Mouse (Mus musculus) heart, adult 18-20 months (tissue): Measurements from ENCODE around the gene Gm10428. TPM values are rescaled to one million over a fixed set of nuclear protein-coding genes. Genes with fewer than 3 reads are reported as not detected.
"Not testable (repeated sequence)": the region's sequence is repeated elsewhere in the genome, so short reads cannot be mapped to it uniquely, and the experiment has no call there.

Experiments used
- DNase-seq, 2 experiments: peaks; one replicate each; pipeline ENCODE4 v3.0.0; 2021 to 2022; ENCODE audit warnings: mixed read lengths in 1 of 2
- long read RNA-seq, 2 experiments: library from polyadenylated mRNA; stranded (forward); transcript quantifications; one replicate each; pipeline ENCODE4 v2.0.0; 2021
- total RNA-seq, 2 experiments: library from RNA; stranded (reverse); gene quantifications; 2 replicates each; pipeline ENCODE4 v1.2.3; 2021

Gm10428 gene
- not detected for total RNA-seq
- long read RNA-seq, experiment 1, result 0 reads
- long read RNA-seq, experiment 2, result 0 reads

DNA sequence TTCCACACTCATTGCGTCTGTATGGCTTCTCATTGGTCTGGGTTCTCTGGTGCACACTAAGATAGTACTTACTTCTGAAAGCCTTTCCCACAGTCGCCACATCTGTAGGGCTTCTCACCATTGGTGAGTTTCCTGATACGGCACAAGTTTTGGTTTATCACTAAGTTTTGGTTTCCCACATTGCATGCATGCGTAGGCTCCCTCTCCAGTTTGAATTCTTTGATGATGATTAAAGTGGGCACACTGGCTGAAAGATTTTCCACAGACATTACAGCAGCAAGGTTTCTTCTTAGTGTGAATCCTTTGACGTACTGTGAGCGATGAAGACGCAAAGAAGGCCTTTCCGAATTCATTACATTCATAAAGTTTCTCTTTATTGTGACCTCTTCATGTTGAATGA, at the start of gene Gm10428:
Gene Gm10428 (plus strand): TSS at position 321 of the 400 bp plus-strand sequence.
- no peak for DNase-seq

DNA sequence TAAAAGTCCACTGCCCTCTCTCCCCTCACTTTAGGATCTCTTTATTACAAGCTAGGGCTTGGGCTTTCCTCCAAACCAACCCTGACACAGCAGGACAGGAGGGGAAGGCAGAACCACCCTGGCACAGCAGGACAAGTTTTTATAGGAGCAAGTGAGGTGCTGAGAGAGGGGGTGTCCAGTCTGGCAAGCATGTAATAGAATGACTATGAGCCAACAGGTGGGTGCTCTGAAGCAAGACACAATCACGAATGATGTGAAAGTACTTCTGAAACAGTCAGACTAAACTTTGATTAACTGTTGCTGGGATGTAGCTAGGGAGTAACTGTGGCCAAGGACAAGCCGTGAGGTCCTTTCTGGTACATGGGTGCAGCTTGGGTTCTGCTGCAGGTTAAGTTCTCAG, 46.8 kb upstream of the Gm10428 start:
- no peak for DNase-seq

DNA sequence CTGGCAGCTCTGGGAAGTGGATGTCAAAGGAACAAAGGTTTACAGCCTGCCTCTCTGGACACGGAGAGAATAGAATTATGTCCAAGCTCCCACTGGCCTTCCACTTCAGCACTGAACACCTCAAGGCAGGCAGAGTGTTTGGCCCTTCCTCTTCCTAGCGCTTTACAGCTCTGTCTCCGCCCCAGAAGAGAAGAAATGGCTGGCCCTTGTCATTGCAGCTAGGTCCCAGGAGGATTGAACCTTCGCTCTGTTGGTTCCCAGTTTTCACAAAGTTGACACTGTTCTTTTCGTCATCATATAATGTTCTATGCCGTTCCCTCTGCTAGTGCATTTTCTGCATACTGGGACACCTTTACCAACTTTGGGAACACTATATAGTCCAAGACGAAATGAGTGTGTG, 44.6 kb upstream of the Gm10428 start:
- no peak for DNase-seq

DNA sequence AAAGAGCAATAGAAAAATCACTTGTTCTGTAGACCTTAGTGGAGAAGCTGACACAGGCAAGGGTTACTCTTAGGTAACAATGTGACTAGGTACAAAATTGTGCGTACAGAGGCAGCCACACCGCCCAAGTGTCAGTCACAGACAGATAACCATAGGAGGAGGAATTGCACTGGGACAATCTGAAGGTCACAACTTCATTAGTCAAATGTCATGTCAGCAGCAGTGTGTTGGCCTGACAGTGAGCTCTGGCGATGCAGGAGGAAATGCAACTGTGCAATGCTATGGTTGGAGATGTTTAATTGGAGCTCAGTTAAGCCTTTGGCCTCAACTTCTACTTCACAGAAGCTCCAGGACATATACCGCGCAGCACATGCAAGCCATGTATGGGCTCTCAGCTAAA, 42.2 kb upstream of the Gm10428 start:
- no peak for DNase-seq

DNA sequence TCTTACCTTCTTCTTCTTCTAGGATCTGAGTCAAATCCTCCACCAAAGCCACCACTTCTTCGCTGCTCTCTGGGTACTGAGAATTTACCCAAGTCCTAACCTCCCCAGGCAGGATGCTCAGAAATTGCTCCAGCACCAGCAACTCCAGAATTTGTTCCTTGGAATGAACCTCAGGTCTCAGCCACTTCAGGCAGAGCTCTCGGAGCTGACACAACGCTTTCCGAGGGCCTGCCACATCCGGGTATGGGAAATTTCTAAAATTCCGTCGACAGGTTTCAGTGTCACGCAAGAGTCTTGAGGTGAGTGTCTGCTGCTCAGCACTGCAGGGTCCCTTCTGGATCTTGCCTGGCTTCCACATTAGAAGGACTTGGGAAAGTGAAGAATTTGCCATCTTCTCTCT, 24.6 kb upstream of the Gm10428 start:
- no peak for DNase-seq

DNA sequence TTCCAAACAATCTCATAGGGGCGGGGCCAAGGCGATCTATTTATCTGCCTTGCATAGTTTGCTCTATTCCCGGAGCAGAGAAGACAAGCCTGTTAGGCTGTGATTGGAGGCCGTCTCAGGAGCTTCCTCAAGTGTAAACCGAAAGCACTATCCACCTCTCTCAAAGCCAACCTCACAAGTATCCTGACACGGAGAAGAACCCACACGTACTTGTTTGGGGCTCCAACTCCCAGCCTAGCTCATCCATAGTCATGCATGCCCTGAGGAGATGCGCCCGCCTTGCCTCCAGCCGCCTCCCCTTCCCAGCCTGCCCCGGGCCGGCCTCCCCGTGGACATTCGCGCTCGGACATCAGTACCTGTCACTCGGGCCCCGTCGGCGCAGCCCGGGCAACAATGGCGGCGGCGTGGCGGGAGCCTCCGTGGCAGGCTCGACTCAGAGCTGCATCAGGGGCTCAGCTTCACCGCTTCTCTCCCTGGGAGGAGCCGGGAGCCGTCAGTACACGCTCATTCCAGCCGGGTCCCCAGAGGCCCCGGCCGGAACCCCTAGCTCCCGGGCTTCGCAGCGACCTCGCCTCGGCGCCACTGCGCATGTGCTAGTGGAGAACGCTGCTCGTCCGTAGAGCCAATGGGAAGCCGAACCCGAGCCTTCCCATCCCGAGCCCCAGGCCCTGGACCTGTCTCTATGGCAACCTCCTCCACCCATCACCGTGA, 21.4 kb upstream of the Gm10428 start, which contains the start of gene Zfp287:
Gene Zfp287 (minus strand): TSS at position 595 of the 711 bp plus-strand sequence.
- DNase-seq, result peak; percentile 89 to 93

DNA sequence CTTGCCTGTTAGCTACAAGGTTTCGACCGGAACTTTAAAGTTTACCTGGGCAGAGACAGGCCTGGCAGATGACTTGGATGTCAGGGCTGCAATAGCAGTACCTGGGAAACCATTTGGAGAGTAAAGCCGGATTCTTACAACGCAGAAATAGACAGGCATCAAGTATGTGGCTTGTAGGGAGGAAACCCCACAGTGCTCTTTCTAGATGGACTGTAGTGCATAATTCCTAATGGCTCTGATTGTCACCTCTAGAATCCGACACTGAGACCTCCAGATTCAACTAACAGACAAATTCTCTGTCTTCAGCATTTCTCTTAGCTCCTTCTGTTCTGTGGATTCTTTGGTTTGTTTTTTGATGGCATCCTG, 20.9 kb upstream of the Gm10428 start:
- DNase-seq, result no peak

DNA sequence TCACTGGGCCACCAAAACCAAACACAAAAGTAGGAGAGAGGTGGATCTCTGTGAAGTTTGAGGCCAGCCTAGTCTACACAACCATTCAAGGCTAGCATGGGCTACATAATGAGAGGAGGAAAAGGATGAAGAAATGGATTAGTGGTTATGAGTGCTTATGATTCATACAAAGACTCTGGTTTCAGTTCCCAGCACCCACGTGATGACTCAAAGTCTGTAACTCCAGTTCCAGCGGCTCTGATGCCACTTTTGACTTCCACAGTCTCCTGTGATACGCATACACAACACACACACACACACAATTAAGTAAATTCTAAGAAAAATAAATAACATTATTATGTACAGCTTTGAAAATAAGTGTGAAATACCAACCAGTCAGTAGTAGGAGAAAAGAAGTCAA, 20.2 kb upstream of the Gm10428 start:
- DNase-seq, result no peak

DNA sequence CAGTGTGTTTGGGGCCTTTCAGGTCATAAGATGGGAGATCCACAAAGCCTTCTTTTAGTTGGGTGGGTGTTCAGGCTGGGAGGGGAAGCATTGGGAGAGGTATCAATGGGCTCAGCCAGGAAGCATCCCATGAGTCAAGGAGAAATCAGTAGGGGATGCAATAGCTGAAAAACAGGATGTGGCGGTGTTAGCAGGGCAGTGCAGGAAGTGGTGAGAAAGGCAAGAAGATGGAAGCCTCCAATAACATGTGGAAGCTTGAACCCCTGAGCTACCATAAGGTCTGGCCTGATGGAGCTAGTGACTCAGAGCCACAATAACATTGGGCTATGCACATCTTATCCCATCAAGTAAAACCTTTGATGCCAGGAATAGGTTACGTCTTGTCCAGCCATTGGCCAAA, 11.7 kb upstream of the Gm10428 start:
- DNase-seq, result no peak

DNA sequence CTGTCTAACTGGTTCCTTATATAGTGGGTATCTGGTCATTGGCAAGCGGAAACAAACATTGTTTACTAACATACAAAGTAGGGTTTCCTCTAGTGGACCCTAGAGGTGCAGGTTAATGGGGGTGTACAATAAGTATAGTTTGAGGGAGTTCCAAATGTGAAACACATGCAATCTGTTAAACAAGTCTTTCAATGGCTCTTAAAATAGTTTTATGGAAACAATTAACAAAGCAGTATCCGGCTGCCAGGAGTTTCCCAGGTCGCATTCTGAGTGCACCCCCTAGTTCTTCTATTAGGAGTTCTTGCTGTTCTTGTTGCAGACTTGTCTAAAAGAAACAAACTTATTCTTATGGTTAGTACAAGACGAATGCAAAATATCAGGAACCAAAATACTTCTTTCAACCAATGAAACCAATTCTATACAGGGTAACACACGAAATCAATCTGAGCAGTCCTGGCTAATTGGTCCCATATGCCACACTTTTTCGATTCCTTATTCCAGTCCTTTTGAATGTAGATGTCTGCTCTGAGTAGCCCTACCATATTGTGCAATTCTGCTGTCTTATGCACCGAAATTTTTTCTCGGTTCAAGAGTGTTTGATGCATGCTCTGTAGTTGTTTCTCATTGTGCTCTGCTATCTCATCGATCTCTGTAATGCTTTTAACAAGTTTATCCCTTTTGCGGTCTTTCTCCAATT, 10.5 kb upstream of the Gm10428 start:
- DNase-seq, result no peak

DNA sequence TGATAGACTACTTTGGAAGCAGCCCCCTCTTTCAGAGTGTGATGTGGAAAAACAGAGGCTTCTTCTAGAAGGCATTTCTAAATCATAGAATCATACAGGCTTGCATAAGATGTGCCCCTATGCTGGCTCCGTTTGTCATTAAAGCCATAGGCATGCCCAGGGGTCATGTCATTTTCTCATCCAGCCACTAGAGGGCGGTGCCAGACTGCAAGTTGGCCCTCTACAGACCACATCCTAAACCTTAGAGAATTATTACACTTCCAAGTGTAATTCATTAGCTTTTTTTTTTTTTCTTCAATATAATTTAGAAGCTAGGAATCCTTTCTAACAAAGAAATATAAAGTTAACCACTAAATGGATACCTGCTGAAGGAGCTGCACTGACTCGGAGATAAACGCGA, 8.8 kb upstream of the Gm10428 start:
- peak; percentile 53 to 82 for DNase-seq

DNA sequence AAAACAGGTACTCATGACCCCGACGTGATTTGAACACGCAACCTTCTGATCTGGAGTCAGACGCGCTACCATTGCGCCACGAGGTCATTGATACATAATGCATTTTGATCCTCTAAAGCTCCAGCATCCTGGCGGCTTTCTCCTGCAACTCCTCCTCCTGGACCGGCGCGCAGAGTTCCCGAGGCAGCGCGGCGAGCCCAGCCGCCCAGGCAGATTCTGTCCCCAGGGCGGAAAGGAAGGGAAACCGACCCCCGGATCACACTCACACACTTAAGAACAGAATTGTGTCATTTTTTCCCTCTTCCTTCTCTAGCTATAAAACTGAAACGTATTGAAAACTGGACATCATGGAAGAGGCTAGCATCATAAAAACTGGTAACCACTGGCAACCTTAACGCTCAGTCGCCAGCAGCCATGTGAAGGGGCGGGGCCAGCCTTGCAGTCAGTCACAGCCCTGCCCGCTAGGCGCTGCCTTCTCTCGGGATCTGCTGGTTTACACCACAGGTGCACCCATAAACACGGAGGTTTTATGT, 6.8 kb upstream of the Gm10428 start:
- DNase-seq, result peak; percentile 67 to 81

DNA sequence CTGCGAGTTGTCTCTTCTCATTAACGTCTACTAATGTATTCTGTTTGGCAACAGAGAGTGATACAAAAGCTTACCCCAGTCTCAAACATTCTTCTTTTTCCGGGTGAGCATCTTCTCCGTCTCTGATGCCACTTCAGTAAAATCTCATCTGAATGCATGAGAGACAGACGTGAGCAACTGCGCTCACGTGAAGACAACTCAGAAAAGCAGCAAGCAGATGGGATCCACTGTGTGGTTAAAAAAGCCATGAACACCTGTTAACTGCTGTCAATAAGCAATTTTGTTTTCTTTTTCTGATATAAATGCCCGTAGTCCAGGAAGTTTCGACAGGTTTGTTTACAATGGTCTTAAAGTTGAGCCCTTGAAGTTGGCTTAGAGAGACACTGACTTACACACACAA, 5.7 kb upstream of the Gm10428 start:
- no peak for DNase-seq

DNA sequence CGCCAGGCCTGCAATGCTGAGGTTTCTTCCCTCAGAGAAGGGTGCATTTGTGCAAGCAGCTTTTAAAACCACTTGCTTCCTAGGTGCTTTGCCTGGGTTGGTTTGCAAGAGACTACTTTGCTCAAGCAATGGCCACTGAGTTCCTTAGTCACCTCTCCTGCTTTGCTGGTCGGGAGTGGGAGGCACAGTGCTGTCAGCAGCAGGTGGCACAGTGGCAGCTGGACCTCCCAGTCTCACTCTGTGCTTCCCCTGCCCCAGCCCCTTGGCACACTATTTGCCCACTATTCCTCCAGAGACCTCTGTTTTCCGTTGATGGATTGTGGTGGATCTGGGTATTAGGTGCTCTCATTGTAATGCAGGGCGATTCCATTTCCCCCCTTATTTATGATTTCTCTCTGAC, 4.8 kb upstream of the Gm10428 start:
- DNase-seq, result no peak

DNA sequence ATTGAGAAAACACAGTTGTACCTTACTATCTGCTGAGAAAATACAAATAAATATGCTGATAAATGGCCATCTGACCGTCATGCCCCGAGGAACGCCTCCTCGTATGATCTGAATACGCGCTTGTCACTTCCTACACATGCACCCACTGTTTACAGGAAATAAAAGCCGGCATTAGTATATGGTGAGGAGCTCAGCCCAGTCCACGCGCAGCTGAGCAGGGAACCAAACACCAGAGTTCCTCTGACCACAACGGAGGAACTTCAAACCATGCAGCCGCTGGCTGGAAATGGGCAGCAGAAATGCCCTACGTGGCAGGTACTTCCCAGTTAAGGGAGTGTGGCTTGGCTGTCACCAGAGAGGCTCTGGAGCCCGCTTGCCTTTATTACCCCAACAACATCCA, 3.5 kb upstream of the Gm10428 start:
- not testable (repeated sequence) for DNase-seq

DNA sequence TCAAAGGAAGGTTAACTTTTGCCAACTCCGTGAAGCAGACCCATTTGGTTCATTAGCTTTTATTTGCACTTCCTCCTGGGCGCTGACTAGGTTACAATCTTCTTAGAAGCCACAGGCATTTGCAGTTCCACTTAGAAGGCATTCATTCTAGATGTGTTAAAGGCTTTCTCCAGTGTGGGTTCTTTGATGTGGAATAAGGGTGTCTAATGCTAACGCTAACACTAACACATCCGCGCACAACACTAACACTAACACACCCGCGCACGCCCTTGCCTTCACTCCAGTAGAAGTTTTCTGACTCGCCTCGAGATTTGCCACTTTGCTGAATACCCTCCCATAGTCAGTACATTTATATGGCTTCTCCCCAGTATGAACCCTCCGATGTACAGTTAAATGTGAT, 709 bp upstream of the Gm10428 start:
- no peak for DNase-seq

DNA sequence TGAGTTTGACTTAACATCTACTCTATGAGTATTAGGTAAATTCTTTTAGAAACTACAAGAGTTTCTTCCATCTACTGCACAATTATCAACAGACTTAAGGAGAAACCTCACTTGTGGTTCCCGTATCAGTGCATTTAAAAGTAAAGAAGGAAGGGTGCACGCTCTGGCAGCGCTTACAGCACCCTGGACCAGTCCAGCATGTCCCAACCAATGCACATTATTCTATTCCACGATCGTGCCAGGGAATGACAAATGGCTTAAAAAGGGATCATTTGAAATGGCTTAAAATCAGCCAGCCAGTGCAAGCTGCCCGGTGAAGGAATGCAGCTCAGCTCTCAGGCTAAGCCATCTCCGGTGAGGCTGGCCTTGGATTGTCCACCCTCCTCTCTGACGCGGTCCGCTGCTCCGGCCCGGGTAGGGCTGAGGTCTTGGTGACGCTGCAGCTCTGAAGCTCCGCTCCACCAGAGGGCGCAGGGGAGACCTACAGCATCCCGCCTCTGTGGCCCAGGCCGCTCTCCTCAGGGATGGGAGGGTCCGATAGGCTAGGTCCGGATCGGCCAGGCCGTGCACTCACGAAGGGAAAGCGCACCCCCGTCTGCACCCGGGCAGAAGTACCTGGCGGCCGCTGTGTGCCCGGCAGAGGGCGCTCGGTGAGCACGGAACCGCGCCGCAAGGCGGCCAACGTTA, 3.7 kb downstream of the Gm10428 start:
- DNase-seq, result peak; percentile 95 to 97

DNA sequence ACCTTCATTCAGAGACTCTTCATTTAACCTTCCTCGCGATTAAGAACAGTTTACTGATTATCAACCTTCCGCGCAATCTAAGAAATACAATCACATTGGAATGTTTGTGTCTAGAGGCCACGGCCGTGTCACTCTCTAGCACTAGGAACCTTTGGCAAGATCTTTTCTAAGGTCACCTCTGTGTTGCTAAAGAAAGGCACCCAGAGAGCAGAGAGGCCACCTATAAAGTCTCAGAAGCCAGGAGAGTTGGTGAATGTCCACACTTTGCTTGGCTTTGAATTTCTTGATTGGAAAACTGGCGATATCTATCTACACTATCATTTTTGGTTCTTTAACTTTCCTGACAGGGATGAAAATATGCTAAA, 4.2 kb downstream of the Gm10428 start:
- DNase-seq, result no peak

DNA sequence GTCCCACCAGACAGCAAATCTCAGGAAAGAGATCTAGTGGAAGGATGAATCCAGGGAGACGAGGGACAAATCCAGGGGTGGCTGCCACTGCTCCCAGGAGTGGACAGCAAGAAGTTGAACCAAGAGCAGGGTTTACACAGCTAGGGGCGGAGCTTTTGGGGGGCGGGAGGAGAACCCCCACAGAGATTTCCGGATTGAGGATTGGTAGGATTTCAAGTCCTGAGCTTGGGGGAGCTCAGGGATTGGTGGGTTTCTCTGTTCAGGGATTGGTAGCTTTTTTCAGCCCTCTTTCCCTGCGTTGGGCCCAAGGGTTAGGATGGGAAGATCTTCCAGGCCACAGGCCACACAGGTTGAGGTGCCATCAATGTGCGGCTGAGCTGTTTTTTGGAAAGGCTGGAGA, 5.0 kb downstream of the Gm10428 start:
- DNase-seq, result no peak

DNA sequence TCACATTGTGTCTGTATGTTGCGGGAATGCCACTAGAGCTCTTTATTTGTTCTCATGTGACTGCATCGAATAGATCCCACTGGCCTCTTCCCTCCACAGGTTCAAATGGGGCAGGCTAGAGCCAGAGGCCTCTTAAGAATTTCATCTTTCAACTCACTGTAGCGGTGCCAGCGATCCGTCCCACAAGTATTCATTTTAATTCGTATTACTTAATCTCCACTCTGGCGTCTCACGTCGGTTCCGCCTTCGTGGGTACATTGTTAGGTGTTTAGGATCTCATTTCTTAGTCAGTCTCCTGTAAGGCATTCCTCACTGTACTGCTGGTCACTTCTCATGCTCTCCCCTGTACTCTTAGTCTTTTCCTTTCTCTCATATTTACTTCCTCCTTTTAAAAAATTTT, 5.6 kb downstream of the Gm10428 start:
- DNase-seq, result no peak

DNA sequence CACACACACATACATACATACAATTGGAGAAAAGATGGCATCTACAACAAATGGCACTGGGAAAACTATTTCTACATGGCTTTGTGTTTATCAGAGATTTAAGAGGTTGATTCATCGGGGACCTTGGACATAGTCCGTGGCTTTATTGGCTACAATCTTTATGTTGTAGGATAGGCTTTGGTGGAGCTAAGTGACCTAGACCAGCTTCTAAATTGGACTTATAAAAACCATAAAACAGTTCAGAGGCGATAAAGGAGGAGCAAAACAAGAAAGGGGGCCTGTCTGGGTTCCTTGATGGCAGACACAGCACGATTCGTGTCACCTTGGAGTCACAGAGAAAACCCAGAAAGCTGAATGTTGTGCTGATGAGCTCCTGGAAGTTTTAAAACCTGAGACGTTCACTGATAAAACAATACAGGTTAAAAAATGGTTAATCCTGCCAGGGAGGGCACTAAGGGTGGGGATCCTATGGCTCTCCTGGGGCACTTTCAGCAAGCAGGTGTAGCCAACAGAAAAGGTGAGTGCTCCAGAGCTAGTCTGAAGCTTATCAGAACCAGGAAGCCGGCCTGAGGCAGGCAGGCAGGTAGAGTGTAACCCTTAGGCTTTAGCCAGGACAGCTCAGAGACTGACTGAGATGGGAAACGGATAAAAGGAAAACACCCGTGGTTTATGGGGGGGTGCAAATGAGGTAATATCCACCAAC, 8.0 kb downstream of the Gm10428 start:
- DNase-seq, result no peak

DNA sequence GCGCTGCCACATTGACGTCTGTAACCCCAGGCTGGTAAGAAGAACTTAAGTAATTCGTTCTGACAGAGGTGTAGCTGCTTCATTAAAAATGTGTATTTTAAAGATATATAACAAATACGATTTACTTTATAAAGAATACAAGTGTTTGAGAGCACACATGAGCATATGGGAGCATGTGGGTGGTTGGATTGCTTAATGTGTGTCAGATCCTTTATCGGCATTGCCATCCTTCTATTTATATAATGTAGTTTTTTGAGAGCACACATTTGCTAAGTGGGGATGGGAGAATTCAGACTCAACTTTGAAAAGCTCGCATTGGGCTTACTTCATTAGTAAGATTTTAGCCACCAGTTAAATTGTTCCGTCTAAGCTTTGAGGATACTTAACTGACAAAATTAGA, 23.6 kb downstream of the Gm10428 start:
- no peak for DNase-seq
